Mouse (Mus musculus): ENCODE data around the gene Rdx. TPM values are rescaled to one million over a fixed set of nuclear protein-coding genes. Genes with fewer than 3 reads are reported as not detected.
A peak's percentile ranks its signal among the peaks of the same experiment; 100 is the strongest.

The Rdx gene
- polyA plus RNA-seq, 1 experiment: 28.5 TPM

DNA sequence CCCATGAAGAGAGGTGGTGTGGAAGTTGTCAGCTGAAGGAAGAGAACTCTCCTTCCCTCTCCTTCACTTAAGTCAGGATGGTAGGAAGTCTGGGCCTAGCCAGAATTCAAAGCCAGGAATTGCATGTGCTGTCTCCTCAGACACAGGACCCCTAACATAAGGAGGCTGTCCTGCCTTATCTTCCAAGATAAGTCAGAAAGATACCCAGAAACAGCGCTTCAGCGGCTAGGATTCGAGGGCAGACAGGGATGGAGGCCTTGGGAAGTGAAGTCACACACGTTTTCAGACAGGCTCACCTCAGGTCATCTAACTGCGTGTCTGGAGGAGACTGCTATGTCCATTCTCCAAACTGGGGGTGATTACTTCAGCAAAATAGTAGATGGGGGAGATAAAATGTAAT, 47.0 kb downstream of the Rdx start:
- no peaks in the 10 kb centered on the region for H3K79me2 ChIP-seq (ENCODE audit: control insufficient read depth, insufficient read depth)
- H3K79me3 ChIP-seq (ENCODE audit: low read depth): no peaks in the 10 kb centered on the region
- H3ac ChIP-seq (ENCODE audit: control insufficient read depth, insufficient read length, low read depth): no peak overlapping the region
- H3K4me3 ChIP-seq (ENCODE audit: insufficient read depth, poor library complexity, severe bottlenecking): no peak overlapping the region
- H3K27me3 ChIP-seq (ENCODE audit: control insufficient read depth, insufficient read depth, insufficient read length): no peaks in the 10 kb centered on the region
- TF ChIP-seq CTCF (IDR thresholded peaks at IDR 0.05; ENCODE audit: control insufficient read depth, insufficient read depth, insufficient read length) (no peak), USF1 (IDR thresholded peaks at IDR 0.05; ENCODE audit: low read depth) (no peak), MYOD1 (IDR thresholded peaks at IDR 0.05; ENCODE audit: control insufficient read depth, insufficient read length, low read depth) (no peak), FOSL1 (IDR thresholded peaks at IDR 0.05; ENCODE audit: insufficient read depth, low read length, poor library complexity, severe bottlenecking) (no peak), MYOG (IDR thresholded peaks at IDR 0.05; ENCODE audit: control insufficient read depth, extremely low read depth, insufficient read length) (no peak), CEBPB (IDR thresholded peaks at IDR 0.05; ENCODE audit: low read depth) (no peak), MAX (IDR thresholded peaks at IDR 0.05) (no peak)
- peaks cover under 1% of the 10 kb centered on the region for H3K36me3 ChIP-seq (ENCODE audit: control insufficient read depth, insufficient read depth)

DNA sequence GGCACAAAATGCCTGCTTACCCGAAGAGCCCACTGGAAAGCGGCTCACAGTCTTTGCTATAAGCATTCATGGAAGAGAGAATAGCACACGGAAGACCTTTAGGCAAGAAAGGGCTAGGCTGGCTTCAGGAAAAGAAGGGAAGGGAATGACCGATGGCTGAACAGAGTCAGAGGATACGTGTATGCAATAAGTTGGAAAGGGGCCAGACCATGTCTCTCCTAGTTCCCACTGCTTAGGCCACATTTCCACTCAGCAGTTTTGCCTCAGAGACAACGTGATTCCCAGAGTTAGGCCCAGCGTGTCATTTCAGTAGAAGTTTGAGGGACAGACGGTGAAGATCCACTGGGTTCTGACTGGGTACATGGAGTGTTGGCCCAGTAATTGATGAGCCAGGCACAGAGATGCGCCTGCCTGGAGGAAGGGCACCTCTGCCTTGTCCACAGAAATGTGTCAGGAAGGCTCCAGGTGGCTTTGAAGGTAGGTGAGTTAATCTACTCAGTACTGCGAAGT, 47.6 kb downstream of the Rdx start:
- no peaks in the 10 kb centered on the region for H3K36me3 ChIP-seq (ENCODE audit: control insufficient read depth, insufficient read depth)
- H3K4me3 ChIP-seq (ENCODE audit: insufficient read depth, poor library complexity, severe bottlenecking): no peak overlapping the region
- H3K79me2 ChIP-seq (ENCODE audit: control insufficient read depth, insufficient read depth): no peaks in the 10 kb centered on the region
- H3ac ChIP-seq (ENCODE audit: control insufficient read depth, insufficient read length, low read depth): no peak overlapping the region
- no peak for TF ChIP-seq CEBPB (IDR thresholded peaks at IDR 0.05; ENCODE audit: low read depth)
- no peak for TF ChIP-seq CTCF (IDR thresholded peaks at IDR 0.05; ENCODE audit: control insufficient read depth, insufficient read depth, insufficient read length)
- no peak for TF ChIP-seq USF1 (IDR thresholded peaks at IDR 0.05; ENCODE audit: low read depth)
- no peak for TF ChIP-seq FOSL1 (IDR thresholded peaks at IDR 0.05; ENCODE audit: insufficient read depth, low read length, poor library complexity, severe bottlenecking)
- TF ChIP-seq MYOG (IDR thresholded peaks at IDR 0.05; ENCODE audit: control insufficient read depth, extremely low read depth, insufficient read length): no peak
- no peak for TF ChIP-seq MYOD1 (IDR thresholded peaks at IDR 0.05; ENCODE audit: control insufficient read depth, insufficient read length, low read depth)
- no peak for TF ChIP-seq MAX (IDR thresholded peaks at IDR 0.05)
- H3K27me3 ChIP-seq (ENCODE audit: control insufficient read depth, insufficient read depth, insufficient read length): no peaks in the 10 kb centered on the region
- no peaks in the 10 kb centered on the region for H3K79me3 ChIP-seq (ENCODE audit: low read depth)

DNA sequence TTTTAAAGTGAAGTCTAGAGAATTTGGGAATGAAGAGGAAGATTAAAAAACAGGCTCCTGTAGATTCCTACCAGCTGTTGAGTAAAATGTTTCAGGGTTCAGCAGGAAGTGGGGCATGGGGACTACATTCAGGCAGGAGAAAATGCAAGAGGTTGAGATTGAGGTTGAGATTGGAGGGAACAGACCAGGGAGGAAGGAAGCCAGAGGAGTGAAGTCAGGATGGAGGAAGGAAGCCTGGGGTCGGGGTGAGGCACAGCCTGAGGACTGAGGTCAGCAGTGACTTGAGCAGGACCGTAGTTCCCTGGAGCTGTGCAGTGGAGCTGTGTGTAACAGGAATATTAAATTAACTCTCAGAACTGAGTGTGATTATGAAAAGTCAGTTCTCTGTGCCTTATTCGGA, 48.7 kb downstream of the Rdx start:
- Histone ChIP-seq H3K79me2 (ENCODE audit: control insufficient read depth, insufficient read depth) (no peaks in the 10 kb centered on the region), H3ac (ENCODE audit: control insufficient read depth, insufficient read length, low read depth) (no peak overlapping the region), H3K27me3 (ENCODE audit: control insufficient read depth, insufficient read depth, insufficient read length) (no peaks in the 10 kb centered on the region), H3K4me3 (ENCODE audit: insufficient read depth, poor library complexity, severe bottlenecking) (no peak overlapping the region), H3K36me3 (ENCODE audit: control insufficient read depth, insufficient read depth) (no peaks in the 10 kb centered on the region), H3K79me3 (ENCODE audit: low read depth) (no peaks in the 10 kb centered on the region)
- no peak for TF ChIP-seq MYOG (IDR thresholded peaks at IDR 0.05; ENCODE audit: control insufficient read depth, extremely low read depth, insufficient read length)
- TF ChIP-seq MAX (IDR thresholded peaks at IDR 0.05): no peak
- no peak for TF ChIP-seq FOSL1 (IDR thresholded peaks at IDR 0.05; ENCODE audit: insufficient read depth, low read length, poor library complexity, severe bottlenecking)
- TF ChIP-seq CEBPB (IDR thresholded peaks at IDR 0.05; ENCODE audit: low read depth): no peak
- no peak for TF ChIP-seq MYOD1 (IDR thresholded peaks at IDR 0.05; ENCODE audit: control insufficient read depth, insufficient read length, low read depth)
- TF ChIP-seq USF1 (IDR thresholded peaks at IDR 0.05; ENCODE audit: low read depth): no peak
- no peak for TF ChIP-seq CTCF (IDR thresholded peaks at IDR 0.05; ENCODE audit: control insufficient read depth, insufficient read depth, insufficient read length)

DNA sequence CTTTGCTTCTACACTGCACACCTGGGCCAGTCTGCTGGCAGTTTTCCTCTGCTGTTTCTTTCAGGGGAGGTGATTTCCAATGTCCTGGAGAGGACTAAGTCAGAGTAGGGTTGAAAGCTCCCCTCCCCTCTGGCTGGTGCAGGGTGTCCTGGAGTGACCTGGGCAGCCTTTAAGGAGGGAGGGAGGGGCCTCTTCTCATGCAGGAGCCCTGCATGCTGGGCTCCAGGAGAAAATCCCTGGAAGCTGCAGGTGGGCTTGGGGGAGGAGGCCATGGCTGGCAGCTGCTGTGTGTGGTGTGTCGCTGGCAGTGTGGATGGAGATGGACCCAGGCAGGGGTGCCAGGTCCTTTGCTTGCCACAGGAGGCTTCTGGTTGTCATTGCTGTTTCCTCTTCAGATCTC, 50.4 kb downstream of the Rdx start:
- Histone ChIP-seq H3ac (ENCODE audit: control insufficient read depth, insufficient read length, low read depth) (no peak overlapping the region), H3K79me2 (ENCODE audit: control insufficient read depth, insufficient read depth) (no peaks in the 10 kb centered on the region), H3K4me3 (ENCODE audit: insufficient read depth, poor library complexity, severe bottlenecking) (no peak overlapping the region), H3K36me3 (ENCODE audit: control insufficient read depth, insufficient read depth) (no peaks in the 10 kb centered on the region), H3K79me3 (ENCODE audit: low read depth) (no peaks in the 10 kb centered on the region), H3K27me3 (ENCODE audit: control insufficient read depth, insufficient read depth, insufficient read length) (no peaks in the 10 kb centered on the region)
- no peak for TF ChIP-seq FOSL1 (IDR thresholded peaks at IDR 0.05; ENCODE audit: insufficient read depth, low read length, poor library complexity, severe bottlenecking)
- no peak for TF ChIP-seq MAX (IDR thresholded peaks at IDR 0.05)
- TF ChIP-seq CTCF (IDR thresholded peaks at IDR 0.05; ENCODE audit: control insufficient read depth, insufficient read depth, insufficient read length): no peak
- no peak for TF ChIP-seq MYOD1 (IDR thresholded peaks at IDR 0.05; ENCODE audit: control insufficient read depth, insufficient read length, low read depth)
- no peak for TF ChIP-seq CEBPB (IDR thresholded peaks at IDR 0.05; ENCODE audit: low read depth)

DNA sequence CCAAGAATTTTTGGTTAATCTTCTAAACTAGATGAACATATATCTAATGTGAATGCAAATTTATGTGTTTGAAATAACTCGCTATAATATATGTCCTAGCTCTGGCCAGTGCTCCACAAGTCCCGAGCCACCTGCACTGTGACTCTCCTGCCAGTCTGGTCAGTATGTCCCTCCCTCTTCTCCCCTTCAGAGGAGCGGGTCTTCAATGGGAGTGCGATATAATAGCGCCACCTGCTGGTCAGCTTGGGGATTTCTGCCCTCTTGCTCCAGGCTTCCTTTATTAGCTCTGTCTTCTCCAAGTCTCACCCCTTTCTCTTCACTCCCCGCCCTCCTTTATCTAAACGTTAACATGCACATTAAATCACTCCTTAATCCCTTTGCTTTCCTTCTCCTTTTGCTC, 51.6 kb downstream of the Rdx start:
- H3K79me3 ChIP-seq (ENCODE audit: low read depth): no peaks in the 10 kb centered on the region
- no peaks in the 10 kb centered on the region for H3K36me3 ChIP-seq (ENCODE audit: control insufficient read depth, insufficient read depth)
- H3K4me3 ChIP-seq (ENCODE audit: insufficient read depth, poor library complexity, severe bottlenecking): no peak overlapping the region
- no peaks in the 10 kb centered on the region for H3K27me3 ChIP-seq (ENCODE audit: control insufficient read depth, insufficient read depth, insufficient read length)
- H3ac ChIP-seq (ENCODE audit: control insufficient read depth, insufficient read length, low read depth): no peak overlapping the region
- no peaks in the 10 kb centered on the region for H3K79me2 ChIP-seq (ENCODE audit: control insufficient read depth, insufficient read depth)
- TF ChIP-seq MYOD1 (IDR thresholded peaks at IDR 0.05; ENCODE audit: control insufficient read depth, insufficient read length, low read depth) (no peak), CTCF (IDR thresholded peaks at IDR 0.05; ENCODE audit: control insufficient read depth, insufficient read depth, insufficient read length) (peak; percentile 52), FOSL1 (IDR thresholded peaks at IDR 0.05; ENCODE audit: insufficient read depth, low read length, poor library complexity, severe bottlenecking) (no peak)

DNA sequence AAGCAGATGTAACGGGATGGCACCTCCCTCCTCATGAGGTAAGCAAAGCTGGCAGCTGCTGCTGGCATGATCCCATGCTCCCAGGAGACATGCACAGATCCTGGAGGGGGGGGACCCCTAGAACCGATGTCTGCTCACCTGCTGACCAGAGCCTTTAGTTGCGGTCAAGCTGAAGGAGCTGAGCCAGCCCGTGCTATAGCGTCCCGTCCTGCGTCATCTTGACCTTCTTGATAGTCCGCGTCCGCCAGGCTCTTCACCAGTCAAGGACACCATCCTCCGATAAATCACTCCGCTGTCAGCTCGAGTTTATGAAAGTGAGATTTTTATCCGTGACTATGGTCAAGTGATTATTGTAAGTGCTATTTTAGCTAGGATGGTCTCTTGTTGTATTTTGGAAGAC, 53.5 kb downstream of the Rdx start:
- Histone ChIP-seq H3ac (ENCODE audit: control insufficient read depth, insufficient read length, low read depth) (no peak overlapping the region), H3K79me3 (ENCODE audit: low read depth) (no peaks in the 10 kb centered on the region), H3K79me2 (ENCODE audit: control insufficient read depth, insufficient read depth) (no peaks in the 10 kb centered on the region), H3K4me3 (ENCODE audit: insufficient read depth, poor library complexity, severe bottlenecking) (no peak overlapping the region), H3K27me3 (ENCODE audit: control insufficient read depth, insufficient read depth, insufficient read length) (no peaks in the 10 kb centered on the region), H3K36me3 (ENCODE audit: control insufficient read depth, insufficient read depth) (no peaks in the 10 kb centered on the region)
- TF ChIP-seq MYOD1 (IDR thresholded peaks at IDR 0.05; ENCODE audit: control insufficient read depth, insufficient read length, low read depth): no peak
- no peak for TF ChIP-seq CTCF (IDR thresholded peaks at IDR 0.05; ENCODE audit: control insufficient read depth, insufficient read depth, insufficient read length)
- TF ChIP-seq USF1 (IDR thresholded peaks at IDR 0.05; ENCODE audit: low read depth): no peak
- no peak for TF ChIP-seq CEBPB (IDR thresholded peaks at IDR 0.05; ENCODE audit: low read depth)
- TF ChIP-seq MYOG (IDR thresholded peaks at IDR 0.05; ENCODE audit: control insufficient read depth, extremely low read depth, insufficient read length): no peak
- TF ChIP-seq MAX (IDR thresholded peaks at IDR 0.05): no peak
- TF ChIP-seq FOSL1 (IDR thresholded peaks at IDR 0.05; ENCODE audit: insufficient read depth, low read length, poor library complexity, severe bottlenecking): no peak
